Mouse (Mus musculus): ENCODE measurements around the gene Agap1. TPM values are rescaled to one million over a fixed set of nuclear protein-coding genes. Genes with fewer than 3 reads are reported as not detected.

Agap1 gene
- polyA plus RNA-seq, 1 experiment, result 30.0 TPM

DNA sequence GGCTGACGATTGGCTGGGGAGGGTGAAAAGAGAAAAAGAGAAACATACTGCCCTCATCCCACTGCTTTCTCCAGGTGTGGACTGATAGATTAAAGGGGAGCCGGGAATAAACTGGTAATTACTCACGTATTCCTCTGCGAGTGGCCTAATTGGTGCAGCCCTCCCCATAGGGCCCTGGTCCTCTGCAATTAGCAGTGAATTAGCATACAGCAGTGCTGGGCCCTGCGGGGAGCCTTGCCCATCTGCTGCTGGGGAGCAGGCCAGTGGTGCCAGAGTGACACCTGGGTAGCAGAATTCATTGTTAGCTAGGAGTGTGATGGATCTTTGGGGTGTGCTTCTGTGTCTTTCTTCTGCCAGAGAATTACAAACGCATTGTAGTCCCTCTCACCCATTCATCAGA lies 87.9 kb downstream of the Agap1 start:
- Histone ChIP-seq H3K4me1 (ENCODE audit: control insufficient read depth, insufficient read depth, low read length) (peaks cover 31% of the 10 kb centered on the region), H3K27ac (ENCODE audit: insufficient read depth, low read depth, low read length) (no peak overlapping the region), H3K4me3 (ENCODE audit: insufficient read depth, low read depth, low read length) (no peak overlapping the region)
- 37% methylated on average over 6 of the region's 6 CpGs for WGBS
- no peak for TF ChIP-seq POLR2A (IDR thresholded peaks at IDR 0.05; ENCODE audit: insufficient read depth, low read depth, low read length)

- Histone ChIP-seq H3K4me3 (ENCODE audit: insufficient read depth, low read depth, low read length) (no peak overlapping the region), H3K27ac (ENCODE audit: insufficient read depth, low read depth, low read length) (no peak overlapping the region), H3K4me1 (ENCODE audit: control insufficient read depth, insufficient read depth, low read length) (peaks cover 36% of the 10 kb centered on the region)
- no peak for TF ChIP-seq CTCF (IDR thresholded peaks at IDR 0.05; ENCODE audit: insufficient read depth, low read depth, low read length)
- 94% methylated on average over 6 of the region's 6 CpGs for WGBS
Observed at GRCm38 (mm10) chr1:89543312-89543711, 88.7 kb downstream of the Agap1 start.

GRCm38 (mm10) chr1:89544094-89544493 lies 89.5 kb downstream of the Agap1 start:
- no peak overlapping the region for H3K27ac ChIP-seq (ENCODE audit: insufficient read depth, low read depth, low read length)
- peaks cover 34% of the 10 kb centered on the region for H3K4me1 ChIP-seq (ENCODE audit: control insufficient read depth, insufficient read depth, low read length)
- no peak overlapping the region for H3K4me3 ChIP-seq (ENCODE audit: insufficient read depth, low read depth, low read length)
- WGBS, result 85% methylated on average over 4 of the region's 4 CpGs
- TF ChIP-seq POLR2A (IDR thresholded peaks at IDR 0.05; ENCODE audit: insufficient read depth, low read depth, low read length), result no peak
- TF ChIP-seq CTCF (IDR thresholded peaks at IDR 0.05; ENCODE audit: insufficient read depth, low read depth, low read length), result no peak

GRCm38 (mm10) chr1:89545099-89545498 lies 90.5 kb downstream of the Agap1 start:
- no peak overlapping the region for H3K4me3 ChIP-seq (ENCODE audit: insufficient read depth, low read depth, low read length)
- peaks cover 32% of the 10 kb centered on the region for H3K4me1 ChIP-seq (ENCODE audit: control insufficient read depth, insufficient read depth, low read length)
- TF ChIP-seq POLR2A (IDR thresholded peaks at IDR 0.05; ENCODE audit: insufficient read depth, low read depth, low read length), result no peak
- no peak for TF ChIP-seq CTCF (IDR thresholded peaks at IDR 0.05; ENCODE audit: insufficient read depth, low read depth, low read length)
- WGBS, result 72% methylated on average over 4 of the region's 4 CpGs
- no peak overlapping the region for H3K27ac ChIP-seq (ENCODE audit: insufficient read depth, low read depth, low read length)

GRCm38 (mm10) chr1:89547525-89548504 lies 93.2 kb downstream of the Agap1 start:
- Histone ChIP-seq H3K4me1 (ENCODE audit: control insufficient read depth, insufficient read depth, low read length) (peaks cover 29% of the 10 kb centered on the region), H3K4me3 (ENCODE audit: insufficient read depth, low read depth, low read length) (no peak overlapping the region), H3K27ac (ENCODE audit: insufficient read depth, low read depth, low read length) (no peak overlapping the region)
- WGBS, result 79% methylated on average over 18 of the region's 18 CpGs
- TF ChIP-seq POLR2A (IDR thresholded peaks at IDR 0.05; ENCODE audit: insufficient read depth, low read depth, low read length), result no peak
- TF ChIP-seq CTCF (IDR thresholded peaks at IDR 0.05; ENCODE audit: insufficient read depth, low read depth, low read length), result no peak

DNA sequence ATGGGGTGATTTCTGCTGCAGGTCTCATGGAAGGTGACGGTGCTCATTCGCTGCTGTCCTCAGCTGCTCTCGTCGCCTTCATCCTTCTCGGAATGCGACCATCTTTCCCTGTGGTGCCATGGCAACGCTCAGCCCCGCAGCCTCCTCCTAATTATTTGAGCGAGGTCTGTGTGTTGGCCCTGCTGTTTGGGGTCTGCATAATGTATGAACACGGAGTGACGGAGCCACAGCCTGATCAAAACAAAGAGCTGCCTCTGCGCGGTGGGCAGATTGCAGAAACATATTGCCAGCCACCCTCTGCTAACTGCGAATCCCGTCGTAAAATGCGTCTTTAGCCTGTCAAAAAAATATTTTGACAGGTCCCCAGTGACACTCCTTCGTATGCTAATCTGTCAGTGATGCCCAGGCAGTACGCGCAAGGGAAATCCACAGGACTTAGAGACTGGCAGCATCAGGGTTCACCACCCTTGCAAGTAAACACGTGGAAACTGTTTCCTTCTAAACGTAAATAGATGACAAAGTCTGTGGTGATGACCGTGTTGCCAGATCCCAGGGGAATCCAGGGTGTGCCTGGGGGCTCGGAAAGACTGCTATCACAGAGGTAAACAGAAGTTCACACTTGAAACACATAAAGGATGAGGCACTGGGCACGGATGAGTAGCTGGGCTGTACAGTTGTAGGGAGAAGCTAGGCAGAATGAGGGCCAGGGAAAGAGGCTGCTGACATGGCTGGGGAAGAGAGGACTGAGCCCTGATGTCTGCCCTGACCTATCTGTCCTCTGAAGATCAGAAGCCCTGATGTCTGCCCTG lies 95.7 kb downstream of the Agap1 start:
- Histone ChIP-seq H3K27ac (ENCODE audit: insufficient read depth, low read depth, low read length) (no peak overlapping the region), H3K4me1 (ENCODE audit: control insufficient read depth, insufficient read depth, low read length) (peaks cover 35% of the 10 kb centered on the region), H3K4me3 (ENCODE audit: insufficient read depth, low read depth, low read length) (no peak overlapping the region)
- no peak for TF ChIP-seq CTCF (IDR thresholded peaks at IDR 0.05; ENCODE audit: insufficient read depth, low read depth, low read length)
- no peak for TF ChIP-seq POLR2A (IDR thresholded peaks at IDR 0.05; ENCODE audit: insufficient read depth, low read depth, low read length)
- WGBS, result 40% methylated on average over 25 of the region's 25 CpGs

DNA sequence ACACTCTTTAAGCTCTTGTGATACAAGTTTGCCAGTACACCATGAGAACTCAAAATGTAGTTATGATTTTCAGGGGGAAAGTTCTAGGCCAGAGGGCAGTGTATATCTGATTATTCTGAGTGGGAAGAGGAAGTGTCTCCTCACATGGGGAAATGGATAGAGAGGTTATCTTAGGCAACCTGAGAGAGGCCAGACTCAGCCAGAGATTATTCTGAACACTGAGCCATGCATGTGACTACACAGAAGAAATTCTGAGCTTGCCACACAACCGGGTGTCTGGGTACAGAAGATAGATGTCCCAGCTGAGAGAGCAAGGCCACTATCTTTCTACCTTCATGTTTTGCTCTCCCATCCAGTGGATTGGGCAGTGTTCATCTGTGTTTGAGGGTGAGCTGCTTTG lies 97.9 kb downstream of the Agap1 start:
- no peak overlapping the region for H3K27ac ChIP-seq (ENCODE audit: insufficient read depth, low read depth, low read length)
- 92% methylated on average over 1 of the region's 1 CpGs for WGBS
- peaks cover 45% of the 10 kb centered on the region for H3K4me1 ChIP-seq (ENCODE audit: control insufficient read depth, insufficient read depth, low read length)
- H3K4me3 ChIP-seq (ENCODE audit: insufficient read depth, low read depth, low read length), result no peak overlapping the region
- TF ChIP-seq POLR2A (IDR thresholded peaks at IDR 0.05; ENCODE audit: insufficient read depth, low read depth, low read length) (no peak), CTCF (IDR thresholded peaks at IDR 0.05; ENCODE audit: insufficient read depth, low read depth, low read length) (no peak)

DNA sequence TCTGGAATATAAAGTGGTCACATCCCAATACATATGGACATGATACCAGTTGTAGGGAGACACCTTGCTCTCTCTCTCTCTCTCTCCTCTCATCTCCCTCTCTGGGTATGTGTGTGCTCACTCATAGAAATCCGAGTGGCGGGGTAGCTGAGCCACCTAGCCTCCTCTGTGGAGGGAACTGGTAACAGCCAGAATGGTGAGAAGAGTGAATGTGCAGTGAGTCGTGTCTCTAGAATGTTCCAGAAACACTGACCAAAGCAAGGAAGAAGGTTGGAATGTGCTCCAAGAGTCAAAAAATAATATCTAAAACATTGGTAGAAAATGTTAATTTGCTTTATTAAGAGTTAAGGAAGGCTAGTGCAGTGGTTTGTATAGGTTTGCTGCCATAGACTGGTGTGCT lies 99.2 kb downstream of the Agap1 start:
- H3K27ac ChIP-seq (ENCODE audit: insufficient read depth, low read depth, low read length), result no peak overlapping the region
- H3K4me3 ChIP-seq (ENCODE audit: insufficient read depth, low read depth, low read length), result no peak overlapping the region
- 96% methylated on average over 3 of the region's 3 CpGs for WGBS
- TF ChIP-seq CTCF (IDR thresholded peaks at IDR 0.05; ENCODE audit: insufficient read depth, low read depth, low read length), result no peak
- TF ChIP-seq POLR2A (IDR thresholded peaks at IDR 0.05; ENCODE audit: insufficient read depth, low read depth, low read length), result no peak
- H3K4me1 ChIP-seq (ENCODE audit: control insufficient read depth, insufficient read depth, low read length), result peaks cover 45% of the 10 kb centered on the region
